In the genomic region with DNA sequence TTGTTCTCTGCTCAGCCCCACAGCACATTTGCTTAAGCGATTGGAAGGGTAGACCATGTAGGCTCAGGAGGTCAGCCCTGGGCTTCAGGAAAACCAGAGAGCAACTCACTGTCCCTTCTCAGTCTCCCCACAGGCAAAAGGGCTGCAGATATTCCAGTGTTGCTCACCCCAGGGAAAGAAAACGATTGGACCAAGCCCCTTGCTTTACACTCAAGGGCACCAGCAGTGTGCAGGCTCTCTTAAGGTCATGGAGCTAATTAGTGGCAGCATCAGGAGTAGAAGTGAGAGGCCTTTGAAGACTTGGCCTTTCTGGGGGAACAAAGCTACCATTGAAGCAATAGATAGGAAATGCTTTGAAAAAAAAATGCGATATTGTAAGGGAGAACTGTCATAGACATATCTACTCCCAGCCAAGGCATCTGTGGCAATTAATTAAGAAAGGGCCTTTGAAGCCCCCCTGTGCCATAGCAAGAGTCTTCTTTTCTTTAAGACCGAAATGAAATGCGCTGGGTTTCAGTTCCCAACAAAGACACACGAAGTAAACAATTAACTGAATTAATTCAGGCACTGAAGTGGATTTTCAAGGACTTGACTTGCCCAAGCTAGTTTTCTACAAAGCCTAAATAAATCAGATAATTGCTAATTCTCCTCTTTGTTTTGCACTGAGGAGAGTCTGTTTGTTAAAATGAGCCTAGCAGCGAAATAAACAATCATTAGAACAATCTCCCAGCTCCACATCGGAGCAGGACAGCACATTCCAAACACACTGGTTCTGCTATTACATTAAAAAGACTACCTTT, we compare ENCODE assay signal across 8 mouse cellular contexts. TPM values are rescaled to one million over a fixed set of nuclear protein-coding genes. Genes with fewer than 3 reads are reported as not detected.
A peak's percentile ranks its signal among the peaks of the same experiment; 100 is the strongest.
DNase-seq lines count a peak whose midpoint lies in the region; ATAC-seq and TF ChIP-seq lines count a peak whose summit lies in the region.

No protein-coding gene starts in this region.

- H3K4me2 ChIP-seq in forebrain, embryonic 14.5 days (ENCODE audit: low read length) = peak overlapping the region; percentile 91
- peak overlapping the region; percentile 46 for H3K4me2 ChIP-seq in liver, embryonic 14.5 days (ENCODE audit: low read depth)
- peak overlapping the region; percentile 81 for H3K4me2 ChIP-seq in stomach, embryonic 14.5 days (replicated peaks; ENCODE audit: low read depth, low read length)

- peak overlapping the region; percentile 32; the same call in 1 of the 2 replicates for H3K9ac ChIP-seq in forebrain, embryonic 14.5 days (ENCODE audit: low read length)
- no peak overlapping the region for H3K9ac ChIP-seq in liver, embryonic 14.5 days (replicated peaks)
- H3K9ac ChIP-seq in stomach, embryonic 14.5 days (replicated peaks; ENCODE audit: low read depth, low read length) = no peak overlapping the region; the same call in 1 of the 2 replicates

- no peak for TF ChIP-seq CTCF in lung, adult 2 months (IDR thresholded peaks at IDR 0.05; ENCODE audit: insufficient read depth, low read length)
- no peak for TF ChIP-seq CTCF in liver, embryonic 14.5 days (IDR thresholded peaks at IDR 0.05; ENCODE audit: low read depth)

- no peak for DNase-seq in lung, adult 2 months
- DNase-seq in lung, postnatal 14 days = no peak
- peak; percentile 83 for DNase-seq in forebrain, embryonic 14.5 days (ENCODE audit: low spot score)
- DNase-seq in liver, embryonic 14.5 days (ENCODE audit: low read depth in 3 of 3, low spot score in 3 of 3) = no peak
- DNase-seq in thymus, postnatal 36 days = no peak
- no peak for DNase-seq in gastrocnemius, postnatal 10 days
- DNase-seq in ovary, adult 18-20 months (ENCODE audit: low spot score) = no peak

- peak overlapping the region; percentile 21 for H3K27ac ChIP-seq in forebrain, embryonic 14.5 days (ENCODE audit: low read depth, low read length)
- H3K27ac ChIP-seq in liver, embryonic 14.5 days = no peak overlapping the region
- peak overlapping the region; percentile 24; the same call in 1 of the 2 replicates for H3K27ac ChIP-seq in stomach, embryonic 14.5 days (ENCODE audit: low read length)

- no peaks in the 10 kb centered on the region for H3K36me3 ChIP-seq in forebrain, embryonic 14.5 days (ENCODE audit: control insufficient read depth, insufficient read depth, low read length)
- no peaks in the 10 kb centered on the region for H3K36me3 ChIP-seq in liver, embryonic 14.5 days (replicated peaks; ENCODE audit: control insufficient read depth, insufficient read depth, low read depth)
- no peaks in the 10 kb centered on the region for H3K36me3 ChIP-seq in stomach, embryonic 14.5 days (ENCODE audit: control insufficient read depth, insufficient read depth, low read length)

- TF ChIP-seq POLR2A in lung, adult 2 months (IDR thresholded peaks at IDR 0.05; ENCODE audit: borderline replicate concordance, extremely low read depth, low read depth, low read length) = no peak

- WGBS in lung, adult 2 months = 45% methylated on average over 8 of the region's 8 CpGs
- WGBS in forebrain, embryonic 14.5 days = 1% methylated on average over 8 of the region's 8 CpGs
- WGBS in liver, embryonic 14.5 days (ENCODE audit: insufficient replicate concordance) = 37% methylated on average over 8 of the region's 8 CpGs
- 26% methylated on average over 8 of the region's 8 CpGs for WGBS in stomach, embryonic 14.5 days

- TF ChIP-seq EP300 in liver, embryonic 14.5 days (IDR thresholded peaks at IDR 0.05; ENCODE audit: low read depth) = no peak

- peak; percentile 44 for ATAC-seq in forebrain, embryonic 14.5 days
- no peak for ATAC-seq in liver, embryonic 14.5 days (ENCODE audit: insufficient read depth)
- ATAC-seq in stomach, embryonic 14.5 days (ENCODE audit: insufficient number of reproducible peaks, insufficient read depth, low FRiP score, low read depth) = no peak

- H3K9me3 ChIP-seq in forebrain, embryonic 14.5 days (replicated peaks; ENCODE audit: control insufficient read depth, low read length) = no peaks in the 10 kb centered on the region
- no peaks in the 10 kb centered on the region for H3K9me3 ChIP-seq in liver, embryonic 14.5 days (ENCODE audit: control insufficient read depth, low read length)
- H3K9me3 ChIP-seq in stomach, embryonic 14.5 days (ENCODE audit: control insufficient read depth, low read depth, low read length) = no peaks in the 10 kb centered on the region

- no peaks in the 10 kb centered on the region; the same call in 1 of the 2 replicates for H3K4me1 ChIP-seq in lung, adult 2 months (ENCODE audit: control insufficient read depth, insufficient read depth, low read length)
- peaks cover 19% of the 10 kb centered on the region for H3K4me1 ChIP-seq in forebrain, embryonic 14.5 days (ENCODE audit: control insufficient read depth, insufficient read depth, low read length)
- H3K4me1 ChIP-seq in liver, embryonic 14.5 days (replicated peaks; ENCODE audit: control insufficient read depth in 2 of 2, insufficient read depth in 2 of 2, low read length in 1 of 2) = peaks cover 0 to 2% of the 10 kb centered on the region in 2 experiments; a peak in 2 of 4 replicates
- H3K4me1 ChIP-seq in stomach, embryonic 14.5 days (ENCODE audit: control insufficient read depth, insufficient read depth, low read length) = peaks cover 17% of the 10 kb centered on the region

- H3K27me3 ChIP-seq in forebrain, embryonic 14.5 days (replicated peaks; ENCODE audit: control insufficient read depth, insufficient read depth, low read length) = no peaks in the 10 kb centered on the region
- H3K27me3 ChIP-seq in liver, embryonic 14.5 days (ENCODE audit: control insufficient read depth, insufficient read depth, low read length) = peaks cover 21% of the 10 kb centered on the region
- no peaks in the 10 kb centered on the region; the same call in 1 of the 2 replicates for H3K27me3 ChIP-seq in stomach, embryonic 14.5 days (ENCODE audit: control insufficient read depth, insufficient read depth, low read length)

- H3K4me3 ChIP-seq in lung, adult 2 months (replicated peaks; ENCODE audit: extremely low read depth, low read depth, low read length) = peak overlapping the region; percentile 24
- peak overlapping the region; percentile 50 for H3K4me3 ChIP-seq in forebrain, embryonic 14.5 days (ENCODE audit: low read depth, low read length)
- H3K4me3 ChIP-seq in liver, embryonic 14.5 days (ENCODE audit: insufficient read depth in 1 of 2, low read depth in 2 of 2, low read length in 2 of 2) = no peak overlapping the region
- peak overlapping the region; percentile 3; the same call in 1 of the 2 replicates for H3K4me3 ChIP-seq in stomach, embryonic 14.5 days (ENCODE audit: low read depth, low read length)

RNA-seq across cellular contexts. Expression of gene Tnfrsf19, which starts 2.6 kb away (rescaled TPM):
- polyA plus RNA-seq in lung, adult 2 months (2012; rRNA removed) = 44.1 and 71.4 TPM in 2 replicates
- polyA plus RNA-seq in forebrain, embryonic 14.5 days (2014; fragmentation: Nextera tagmentation; extraction: Ambion mirVana) = 64.2 and 71.9 TPM in 2 replicates
- polyA plus RNA-seq in liver, embryonic 14.5 days (2012; rRNA removed) = 2.2 and 2.3 TPM in 2 replicates
- polyA plus RNA-seq in liver, embryonic 14.5 days (2014; fragmentation: Nextera tagmentation; extraction: Ambion mirVana) = 3.6 and 5.3 TPM in 2 replicates
- polyA plus RNA-seq in stomach, embryonic 14.5 days (2014; fragmentation: Nextera tagmentation; extraction: Ambion mirVana) = 42.0 and 44.0 TPM in 2 replicates
- total RNA-seq in gastrocnemius, postnatal 10 days (2021) = 10 to 100 TPM in 1 of 2 experiments, 1 to 10 TPM in 1; 7.6 to 12.6 TPM

Comparison
In these comparisons a context has a peak if more than half of its experiments do, and no peak if none do; other contexts are left out.
1. H3K4me3 ChIP-seq: peak in lung, adult 2 months (single experiment), forebrain, embryonic 14.5 days (single experiment) and stomach, embryonic 14.5 days (single experiment); none in liver, embryonic 14.5 days (0 of 2).
2. Peak in every context shown above with its lines, with median percentiles within 50 percentile points of each other: H3K4me2 ChIP-seq.